Mouse (Mus musculus) forebrain, postnatal 0 days (tissue): ENCODE measurements around the gene Son. TPM values are rescaled to one million over a fixed set of nuclear protein-coding genes. Genes with fewer than 3 reads are reported as not detected.

Experiments
- ATAC-seq: fragments of 200-750 bp; cut with Nextera tagmentation; 2 replicates; pipeline ENCODE4 v1.8.0; 2017; ENCODE audit warnings: mild to moderate bottlenecking, moderate library complexity
- DNase-seq: peaks from one replicate; pipeline ENCODE4 v3.0.0-alpha.2; 2015
- H3K27ac ChIP-seq: fragments of 300-500 bp; sonication (generic); 2 replicates; pipeline ENCODE4 v1.5.1; 2014; ENCODE audit warnings: low read depth, mild to moderate bottlenecking, antibody characterized with exemption, low read length, moderate library complexity, mixed read lengths
- H3K27me3 ChIP-seq: fragments of 300-500 bp; sonication (generic); 2 replicates; pipeline ENCODE4 v1.6.1; 2014; ENCODE audit warnings: mild to moderate bottlenecking, low read length, mixed read lengths; ENCODE audit not compliant: insufficient read depth
- H3K36me3 ChIP-seq: fragments of 300-500 bp; sonication (generic); 2 replicates; pipeline ENCODE4 v1.6.1; 2014; ENCODE audit warnings: mild to moderate bottlenecking, moderate library complexity; ENCODE audit not compliant: insufficient read depth
- H3K4me1 ChIP-seq: fragments of 300-500 bp; sonication (generic); 2 replicates; pipeline ENCODE4 v1.6.1; 2014; ENCODE audit warnings: antibody characterized with exemption; ENCODE audit not compliant: insufficient read depth
- H3K4me2 ChIP-seq: fragments of 300-500 bp; sonication (generic); 2 replicates; pipeline ENCODE4 v1.6.1; 2014; ENCODE audit warnings: low read depth, mild to moderate bottlenecking, moderate library complexity
- H3K4me3 ChIP-seq: fragments of 300-500 bp; sonication (generic); 2 replicates; pipeline ENCODE4 v1.5.1; 2014; ENCODE audit warnings: low read depth, low read length, mixed read lengths
- H3K9ac ChIP-seq: fragments of 300-500 bp; sonication (generic); 2 replicates; pipeline ENCODE4 v1.6.1; 2014; ENCODE audit warnings: mild to moderate bottlenecking
- H3K9me3 ChIP-seq: fragments of 300-500 bp; sonication (generic); 2 replicates; pipeline ENCODE4 v1.6.1; 2016; ENCODE audit warnings: low read length
- CTCF ChIP-seq: sonication (generic); IDR thresholded peaks from 2 replicates; pipeline ENCODE4 v1.5.1; 2016; ENCODE audit warnings: antibody characterized with exemption, control low read depth, low read depth
- WGBS: fragments of 180-500 bp; shearing (Covaris S2); extraction: QIAGEN DNeasy Blood & Tissue Kit; methylation state at CpG from one replicate; pipeline ENCODE4 v1.1.7; 2014; 5-methylcytosine and 5-hydroxymethylcytosine counted together
- polyA plus RNA-seq: library from polyadenylated mRNA; unstranded; fragments of >200 nt; fragmentation: Nextera tagmentation; extraction: Ambion mirVana; gene quantifications from 2 replicates; pipeline ENCODE4 v1.2.1, GENCODE M21; 2015
- total RNA-seq: library from RNA; depleted of rRNA; stranded (reverse); fragments of >200 nt; gene quantifications from 2 replicates; pipeline ENCODE4 v1.2.3, GENCODE M21; 2014

Son gene
- total and polyA plus RNA-seq, 2 experiments from 2014 or later: 76.7 to 279 TPM

DNA sequence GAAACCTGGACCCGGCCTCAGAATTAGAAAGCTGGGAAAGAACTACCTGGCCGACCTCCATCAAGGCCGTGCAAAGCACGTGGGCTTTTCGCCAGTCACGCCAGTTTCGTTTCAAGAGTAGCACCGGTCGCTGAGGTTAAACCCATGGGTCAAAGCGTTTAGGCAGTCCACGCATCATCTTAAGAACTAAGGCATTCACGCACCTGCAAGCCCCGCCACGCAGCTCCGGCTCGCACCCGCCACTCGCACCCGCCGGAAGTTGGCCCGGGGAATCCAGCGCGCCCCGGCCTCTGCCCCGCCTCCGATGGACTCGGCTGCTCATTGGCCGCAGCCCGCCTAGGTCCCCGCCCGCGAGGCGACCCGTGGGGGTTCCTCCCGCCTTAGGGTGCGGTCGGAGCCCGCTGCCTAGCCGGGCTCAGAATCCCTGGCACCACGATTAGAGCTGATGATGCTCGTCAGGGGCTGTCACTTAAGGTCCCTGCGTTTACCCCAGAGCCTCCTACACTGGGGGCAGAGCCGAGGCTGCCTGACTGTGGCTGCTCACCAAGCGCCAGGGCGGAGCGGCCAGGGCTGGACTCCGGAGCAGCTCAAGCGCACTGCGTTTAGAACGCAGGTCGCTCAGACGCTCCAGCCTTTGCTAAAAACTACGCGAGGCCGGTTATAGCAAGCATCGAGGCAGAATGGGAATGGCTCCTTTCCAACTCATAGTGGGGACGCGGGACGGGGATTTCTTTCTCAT is 456 bp upstream of the Son start, which contains the start of gene Gart:
Gart (minus strand) TSS at position 272 of the 739 bp plus-strand sequence.
- Histone ChIP-seq H3K27ac (peak within 1 kb of the TSS; percentile 99), H3K4me3 (peak within 1 kb of the TSS; percentile 85), H3K36me3 (peaks cover 11% of the 10 kb centered on the region; the same call in 1 of the 2 replicates), H3K4me2 (peak within 1 kb of the TSS; percentile 96), H3K9me3 (no peaks in the 10 kb centered on the region), H3K4me1 (peaks cover 4% of the 10 kb centered on the region; the same call in 1 of the 2 replicates), H3K9ac (peak within 1 kb of the TSS; percentile 95), H3K27me3 (no peaks in the 10 kb centered on the region)
- peak; percentile 91 for DNase-seq
- WGBS: 1% methylated on average over 59 of the region's 59 CpGs
- ATAC-seq: peak; percentile 81
- 0 out of 2 replicates have a peak, but pooled peaks have one; percentile 6 for TF ChIP-seq CTCF

DNA sequence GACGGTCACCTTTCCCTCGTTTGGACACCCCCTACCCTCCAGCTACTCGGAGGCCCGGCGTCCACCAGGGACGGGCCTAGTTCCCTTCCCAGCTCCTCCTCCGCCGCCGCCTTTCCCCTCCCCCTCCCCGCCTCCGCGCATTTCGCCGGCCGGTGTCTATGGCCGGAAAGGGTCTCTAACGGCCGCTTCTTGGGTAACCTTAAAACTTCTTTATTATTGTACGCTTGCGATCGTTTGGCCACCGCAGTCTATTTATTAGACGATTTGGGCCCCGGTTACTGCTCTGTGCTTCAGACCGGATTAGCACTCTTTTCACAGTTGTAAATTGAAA is 879 bp downstream of the Son start:
- 4% methylated on average over 24 of the region's 25 CpGs for WGBS
- H3K9ac ChIP-seq: peak overlapping the region; percentile 95
- H3K4me3 ChIP-seq: peak overlapping the region; percentile 85
- H3K4me2 ChIP-seq: peak overlapping the region; percentile 52
- no peak for TF ChIP-seq CTCF
- H3K9me3 ChIP-seq: no peaks in the 10 kb centered on the region
- no peak for DNase-seq
- H3K4me1 ChIP-seq: peaks cover 4% of the 10 kb centered on the region; the same call in 1 of the 2 replicates
- peak; percentile 30 for ATAC-seq
- peaks cover 8% of the 10 kb centered on the region for H3K36me3 ChIP-seq
- H3K27ac ChIP-seq: peak overlapping the region; percentile 99
- no peaks in the 10 kb centered on the region for H3K27me3 ChIP-seq

DNA sequence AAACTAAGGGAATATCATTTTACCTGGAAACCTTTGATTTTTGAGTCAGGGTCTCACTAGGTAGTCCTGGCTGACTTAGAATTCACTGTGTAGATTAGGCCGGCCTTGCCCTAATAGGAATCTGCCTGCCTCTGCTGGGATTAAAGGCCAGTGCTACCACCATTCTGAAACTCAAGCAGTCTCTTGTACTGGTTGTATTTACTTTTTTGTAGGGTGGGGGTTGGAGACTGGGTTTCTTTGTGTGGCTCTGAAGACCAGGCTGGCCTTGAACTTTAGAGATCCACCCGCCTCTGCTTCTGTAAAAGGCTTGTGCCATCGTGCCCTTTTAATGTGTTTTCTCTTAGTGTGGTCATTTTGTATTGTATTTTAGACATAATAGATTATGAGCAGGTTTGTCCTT is 1.9 kb downstream of the Son start:
- no peak overlapping the region for H3K27ac ChIP-seq
- peaks cover 13% of the 10 kb centered on the region for H3K36me3 ChIP-seq
- peaks cover 4% of the 10 kb centered on the region; the same call in 1 of the 2 replicates for H3K4me1 ChIP-seq
- H3K4me3 ChIP-seq: peak overlapping the region; percentile 85; the same call in 1 of the 2 replicates
- no peak for TF ChIP-seq CTCF
- DNase-seq (no peak), ATAC-seq (no peak)
- no peak overlapping the region for H3K9ac ChIP-seq
- H3K9me3 ChIP-seq: no peaks in the 10 kb centered on the region
- no peaks in the 10 kb centered on the region for H3K27me3 ChIP-seq
- WGBS: 53% methylated on average over 3 of the region's 3 CpGs
- H3K4me2 ChIP-seq: peak overlapping the region; percentile 52

DNA sequence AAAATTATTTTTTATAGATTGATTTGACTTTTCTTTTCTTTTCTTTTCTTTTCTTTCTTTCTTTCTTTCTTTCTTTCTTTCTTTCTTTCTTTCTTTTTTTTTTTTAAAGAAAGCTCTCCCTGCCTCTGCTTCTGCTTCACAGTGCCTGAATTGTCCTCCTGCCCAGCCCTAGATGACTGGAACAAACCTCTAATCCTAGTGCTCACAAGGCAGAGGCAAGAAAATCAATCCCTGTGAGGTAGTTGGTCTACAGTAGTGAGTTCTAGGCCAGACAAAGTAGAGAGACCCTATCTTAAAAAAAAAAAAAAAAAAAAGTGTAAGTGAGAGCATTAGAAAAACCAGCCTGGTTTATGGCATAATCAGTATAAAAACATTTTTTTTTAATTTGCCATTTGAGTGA is 2.5 kb downstream of the Son start:
- no peak for ATAC-seq
- TF ChIP-seq CTCF: no peak

DNA sequence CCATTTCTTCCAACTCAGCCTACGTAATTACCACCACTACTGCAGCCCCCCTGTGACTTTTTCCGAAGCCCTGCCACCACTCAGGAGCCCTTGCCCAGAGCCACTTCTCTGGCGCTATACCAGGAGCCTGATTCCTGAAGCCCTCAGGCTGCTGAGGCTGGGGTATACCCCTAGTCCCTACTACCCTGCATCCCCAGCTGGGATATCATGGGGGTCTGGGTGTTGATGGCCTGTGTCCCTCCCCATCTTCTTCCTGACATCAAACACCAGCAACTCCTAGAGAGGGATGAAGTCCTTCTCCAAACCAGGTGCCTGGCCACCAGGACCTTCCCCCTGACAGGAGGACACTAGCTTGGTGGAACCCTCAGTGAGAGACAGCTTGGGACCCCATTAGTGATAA is 4.9 kb downstream of the Son start:
- no peak overlapping the region for H3K4me2 ChIP-seq
- H3K36me3 ChIP-seq: peaks cover 39% of the 10 kb centered on the region
- H3K4me3 ChIP-seq: no peak overlapping the region
- 87% methylated on average over 3 of the region's 3 CpGs for WGBS
- H3K9me3 ChIP-seq: no peaks in the 10 kb centered on the region
- no peak overlapping the region for H3K27ac ChIP-seq
- no peak for TF ChIP-seq CTCF
- no peaks in the 10 kb centered on the region for H3K27me3 ChIP-seq
- DNase-seq (no peak), ATAC-seq (no peak)
- H3K4me1 ChIP-seq: peaks cover 4% of the 10 kb centered on the region; the same call in 1 of the 2 replicates
- H3K9ac ChIP-seq: no peak overlapping the region

More for the DNA sequence above, 2.5 kb downstream of the Son start:
- DNase-seq: no peak
- no peaks in the 10 kb centered on the region for H3K9me3 ChIP-seq
- H3K4me1 ChIP-seq: peaks cover 4% of the 10 kb centered on the region; the same call in 1 of the 2 replicates
- H3K36me3 ChIP-seq: peaks cover 15% of the 10 kb centered on the region
- H3K4me3 ChIP-seq: no peak overlapping the region
- H3K9ac ChIP-seq: no peak overlapping the region
- no peaks in the 10 kb centered on the region for H3K27me3 ChIP-seq
- no peak overlapping the region for H3K27ac ChIP-seq
- no peak overlapping the region for H3K4me2 ChIP-seq

DNA sequence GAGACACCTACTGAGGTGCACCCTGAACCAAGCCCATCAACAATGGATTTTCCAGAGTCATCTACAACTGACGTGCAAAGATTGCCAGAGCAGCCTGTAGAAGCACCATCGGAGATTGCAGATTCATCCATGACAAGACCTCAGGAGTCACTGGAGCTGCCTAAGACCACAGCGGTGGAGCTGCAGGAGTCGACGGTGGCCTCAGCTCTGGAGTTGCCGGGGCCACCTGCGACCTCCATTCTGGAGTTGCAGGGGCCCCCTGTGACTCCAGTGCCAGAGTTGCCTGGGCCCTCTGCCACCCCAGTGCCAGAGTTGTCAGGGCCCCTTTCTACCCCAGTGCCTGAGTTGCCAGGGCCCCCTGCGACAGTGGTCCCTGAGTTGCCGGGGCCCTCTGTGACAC is 8.0 kb downstream of the Son start:
- no peaks in the 10 kb centered on the region for H3K9me3 ChIP-seq
- 97% methylated on average over 9 of the region's 9 CpGs for WGBS
- no peak overlapping the region for H3K4me2 ChIP-seq
- TF ChIP-seq CTCF: no peak
- H3K4me1 ChIP-seq: no peaks in the 10 kb centered on the region
- ATAC-seq: no peak
- H3K27ac ChIP-seq: no peak overlapping the region
- no peak overlapping the region for H3K9ac ChIP-seq
- H3K4me3 ChIP-seq: no peak overlapping the region
- no peak for DNase-seq
- H3K27me3 ChIP-seq: no peaks in the 10 kb centered on the region
- H3K36me3 ChIP-seq: peaks cover 70% of the 10 kb centered on the region

DNA sequence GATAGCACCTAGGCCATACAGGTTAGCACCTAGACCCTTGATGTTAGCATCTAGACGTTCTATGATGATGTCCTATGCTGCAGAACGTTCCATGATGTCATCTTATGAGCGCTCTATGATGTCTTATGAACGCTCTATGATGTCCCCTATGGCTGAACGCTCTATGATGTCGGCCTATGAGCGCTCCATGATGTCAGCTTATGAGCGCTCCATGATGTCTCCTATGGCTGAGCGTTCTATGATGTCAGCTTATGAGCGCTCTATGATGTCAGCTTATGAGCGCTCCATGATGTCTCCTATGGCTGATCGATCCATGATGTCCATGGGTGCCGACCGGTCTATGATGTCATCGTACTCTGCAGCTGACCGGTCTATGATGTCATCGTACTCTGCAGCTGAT is 10.0 kb downstream of the Son start:
- H3K27ac ChIP-seq: no peak overlapping the region
- WGBS: 98% methylated on average over 17 of the region's 17 CpGs
- no peak for DNase-seq
- H3K36me3 ChIP-seq: peaks cover 77% of the 10 kb centered on the region
- no peaks in the 10 kb centered on the region for H3K27me3 ChIP-seq
- no peak overlapping the region for H3K9ac ChIP-seq
- no peak for ATAC-seq
- no peaks in the 10 kb centered on the region for H3K4me1 ChIP-seq
- no peak overlapping the region for H3K4me3 ChIP-seq
- no peak for TF ChIP-seq CTCF
- no peaks in the 10 kb centered on the region for H3K9me3 ChIP-seq
- H3K4me2 ChIP-seq: no peak overlapping the region
